Mouse (Mus musculus) testis, adult 2 months (tissue): ENCODE measurements at regions not wholly inside any gene's neighbourhood (a gene's known extent, or its start where the extent isn't known, plus 50 kb on each side); places are given as distances from the start of the nearest gene placed in this dataset.

ENCODE experiments used
- CTCF ChIP-seq: fragments of 200-500 bp; IDR thresholded peaks from 2 replicates; pipeline ENCODE4 v1.5.1; 2012; ENCODE audit warnings: low read depth, mild to moderate bottlenecking, inconsistent platforms, low read length, moderate library complexity; ENCODE audit not compliant: control insufficient read depth, insufficient read depth, insufficient replicate concordance
- POLR2A ChIP-seq: fragments of 200-500 bp; IDR thresholded peaks from 2 replicates; pipeline ENCODE4 v1.6.1; 2012; ENCODE audit warnings: low read depth, mild to moderate bottlenecking, inconsistent platforms, low read length, moderate library complexity; ENCODE audit not compliant: control insufficient read depth

GRCm38 (mm10) chr4:142342482-142343206 is 103.4 kb upstream of the Kazn start:
- TF ChIP-seq CTCF = no peak
- no peak for TF ChIP-seq POLR2A
